Mouse (Mus musculus) myocyte (in vitro differentiated cells): ENCODE data around the gene Mad1l1. TPM values are rescaled to one million over a fixed set of nuclear protein-coding genes. Genes with fewer than 3 reads are reported as not detected.

Experiments
- H3K27me3 ChIP-seq: one replicate; pipeline ENCODE4 v1.6.1; 2011; ENCODE audit not compliant: control insufficient read depth, insufficient read depth, insufficient read length
- H3K36me3 ChIP-seq: one replicate; pipeline ENCODE4 v1.6.1; 2011; ENCODE audit not compliant: control insufficient read depth, insufficient read depth
- H3K4me2 ChIP-seq: one replicate; pipeline ENCODE4 v1.6.1; 2011; ENCODE audit warnings: low read depth, control low read depth
- H3K4me3 ChIP-seq: one replicate; pipeline ENCODE4 v1.5.1; 2011; ENCODE audit warnings: mild to moderate bottlenecking, control low read depth, moderate library complexity
- H3K79me2 ChIP-seq: one replicate; pipeline ENCODE4 v1.6.1; 2011; ENCODE audit not compliant: control insufficient read depth, insufficient read depth
- H3ac ChIP-seq: one replicate; pipeline ENCODE4 v1.6.1; 2011; ENCODE audit not compliant: control insufficient read depth, insufficient read length
- CEBPB ChIP-seq: IDR thresholded peaks from 2 replicates; pipeline ENCODE4 v1.6.1; 2011; ENCODE audit warnings: mild to moderate bottlenecking, moderate library complexity; ENCODE audit not compliant: poor library complexity, insufficient read depth, severe bottlenecking
- E2F4 ChIP-seq: IDR thresholded peaks from one replicate; pipeline ENCODE4 v1.6.1; 2011; ENCODE audit warnings: mild to moderate bottlenecking, control low read depth, moderate library complexity; ENCODE audit not compliant: insufficient read depth
- MAX ChIP-seq: IDR thresholded peaks from one replicate; pipeline ENCODE4 v1.6.1; 2011; ENCODE audit warnings: low read depth, mild to moderate bottlenecking, control low read depth
- MYOD1 ChIP-seq, 3 experiments: IDR thresholded peaks; one replicate each; pipeline ENCODE4 v1.6.1; 2011; ENCODE audit warnings: control low read depth in 2 of 3, low read depth in 2 of 3, mild to moderate bottlenecking in 2 of 3, moderate library complexity in 1 of 3; ENCODE audit not compliant: insufficient read length in 2 of 3, control insufficient read depth in 1 of 3
- MYOG ChIP-seq, 3 experiments: IDR thresholded peaks; one replicate each; pipeline ENCODE4 v1.6.1; 2011; ENCODE audit warnings: control low read depth in 2 of 3, low read depth in 2 of 3, mild to moderate bottlenecking in 2 of 3; ENCODE audit not compliant: insufficient read length in 2 of 3, control insufficient read depth in 1 of 3, insufficient read depth in 1 of 3
- POLR2A ChIP-seq: IDR thresholded peaks from one replicate; pipeline ENCODE4 v1.6.1; 2011; ENCODE audit warnings: low read depth, mild to moderate bottlenecking, control low read depth, moderate library complexity; ENCODE audit not compliant: insufficient read length
- POLR2AphosphoS2 ChIP-seq: IDR thresholded peaks from one replicate; pipeline ENCODE4 v1.6.1; 2011; ENCODE audit warnings: low read depth, control low read depth; ENCODE audit not compliant: insufficient read length
- REST ChIP-seq: IDR thresholded peaks from one replicate; pipeline ENCODE4 v1.6.1; 2011; ENCODE audit warnings: mild to moderate bottlenecking, control low read depth, moderate library complexity; ENCODE audit not compliant: insufficient read depth, insufficient read length
- SRF ChIP-seq: IDR thresholded peaks from one replicate; pipeline ENCODE4 v1.6.1; 2011; ENCODE audit warnings: low read depth; ENCODE audit not compliant: control insufficient read depth, insufficient read length
- TCF12 ChIP-seq: IDR thresholded peaks from one replicate; pipeline ENCODE4 v1.6.1; 2011; ENCODE audit warnings: mild to moderate bottlenecking, control low read depth; ENCODE audit not compliant: poor library complexity, insufficient read depth, severe bottlenecking
- TCF3 ChIP-seq: IDR thresholded peaks from one replicate; pipeline ENCODE4 v1.6.1; 2011; ENCODE audit warnings: low read depth, control low read depth; ENCODE audit not compliant: insufficient read length
- USF1 ChIP-seq: IDR thresholded peaks from one replicate; pipeline ENCODE4 v1.6.1; 2011; ENCODE audit warnings: low read depth, mild to moderate bottlenecking, control low read depth, moderate library complexity
- polyA plus RNA-seq: library from polyadenylated mRNA; unstranded; fragments of >200 nt; fragmentation: generic; extraction: Trizol; gene quantifications from one replicate; pipeline ENCODE4 v1.2.1, GENCODE M21; 2012; ENCODE audit warnings: missing spikeins

The Mad1l1 gene
- polyA plus RNA-seq, 1 experiment = 35.6 TPM

DNA sequence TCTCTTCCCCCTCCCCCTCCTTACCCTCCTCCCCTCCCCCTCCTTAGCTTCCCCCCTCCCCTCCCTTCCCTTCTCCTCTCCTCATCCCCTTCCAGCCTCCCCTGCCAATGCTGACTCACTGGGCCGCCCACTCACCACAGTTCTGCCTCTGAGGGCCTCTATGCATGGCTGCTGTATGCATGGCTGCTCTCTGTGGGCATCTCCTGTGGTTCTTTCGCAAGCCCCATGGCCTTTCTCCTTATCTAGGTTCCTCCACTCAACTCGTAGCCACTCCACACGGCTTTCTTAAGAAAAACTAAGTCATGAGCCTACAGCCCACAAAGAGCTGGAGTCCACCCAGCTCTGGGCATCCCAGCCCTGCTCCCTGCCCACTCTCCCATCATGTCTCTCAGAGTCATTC lies 172.1 kb downstream of the Mad1l1 start:
- Histone ChIP-seq H3K4me2 (peak overlapping the region; percentile 20), H3K4me3 (no peak overlapping the region), H3K79me2 (no peaks in the 10 kb centered on the region), H3K27me3 (no peaks in the 10 kb centered on the region), H3K36me3 (no peaks in the 10 kb centered on the region), H3ac (no peak overlapping the region)
- TF ChIP-seq POLR2A (no peak), CEBPB (peak; percentile 74)

DNA sequence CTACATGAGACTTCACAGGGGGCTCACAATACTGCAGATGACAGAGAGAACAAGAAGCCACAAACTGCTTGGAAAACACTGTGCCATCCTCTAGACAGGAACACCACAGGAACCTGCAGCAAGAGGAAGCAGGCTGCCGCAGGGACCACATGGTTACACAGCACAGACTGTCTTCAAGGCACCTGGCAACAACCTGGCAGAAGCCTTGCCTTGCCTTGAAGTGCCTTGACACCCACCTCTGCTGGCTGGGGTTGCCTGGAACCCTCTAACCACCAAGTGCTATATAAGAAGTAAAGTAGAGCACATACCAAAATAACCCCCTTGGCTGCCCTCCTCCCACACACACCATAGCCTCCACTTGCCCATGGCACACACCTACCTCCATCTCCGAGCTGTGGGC lies 177.8 kb downstream of the Mad1l1 start:
- Histone ChIP-seq H3ac (no peak overlapping the region), H3K36me3 (no peaks in the 10 kb centered on the region), H3K4me3 (no peak overlapping the region), H3K4me2 (no peak overlapping the region), H3K27me3 (no peaks in the 10 kb centered on the region), H3K79me2 (no peaks in the 10 kb centered on the region)
- TF ChIP-seq CEBPB (no peak), POLR2AphosphoS2 (no peak)

DNA sequence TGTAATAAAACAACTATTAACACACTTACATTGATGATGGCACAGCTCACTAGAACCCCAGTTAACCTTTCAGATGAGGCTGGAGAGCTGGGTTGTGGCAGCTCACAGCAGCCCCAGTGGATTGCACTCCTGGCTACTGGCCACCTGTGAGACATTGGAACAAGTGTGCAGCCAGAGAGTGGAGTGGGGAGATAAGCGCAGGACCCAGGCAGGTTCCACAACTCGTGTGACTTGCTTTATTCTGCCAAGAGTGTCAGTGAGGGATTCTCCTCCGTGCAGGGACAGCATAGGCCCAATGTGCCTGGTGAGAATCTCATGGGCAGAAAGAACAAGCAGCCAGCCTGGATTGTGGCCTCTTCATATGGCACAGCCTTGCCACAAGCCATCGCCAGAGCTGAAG lies 180.0 kb downstream of the Mad1l1 start:
- H3K79me2 ChIP-seq = no peaks in the 10 kb centered on the region
- H3ac ChIP-seq = no peak overlapping the region
- H3K36me3 ChIP-seq = no peaks in the 10 kb centered on the region
- no peak overlapping the region for H3K4me2 ChIP-seq
- TF ChIP-seq SRF (no peak), USF1 (no peak), MYOD1 (IDR thresholded peaks at IDR 0.05; ENCODE audit: control insufficient read depth in 1 of 3, insufficient read length in 2 of 3, low read depth in 2 of 3) (no peak), MYOG (IDR thresholded peaks at IDR 0.05; ENCODE audit: control insufficient read depth in 1 of 3, insufficient read depth in 1 of 3, insufficient read length in 2 of 3, low read depth in 2 of 3) (no peak), TCF3 (no peak), REST (no peak), CEBPB (no peak), POLR2AphosphoS2 (no peak), E2F4 (no peak), MAX (no peak), TCF12 (no peak), POLR2A (no peak)
- no peak overlapping the region for H3K4me3 ChIP-seq
- H3K27me3 ChIP-seq = no peaks in the 10 kb centered on the region

DNA sequence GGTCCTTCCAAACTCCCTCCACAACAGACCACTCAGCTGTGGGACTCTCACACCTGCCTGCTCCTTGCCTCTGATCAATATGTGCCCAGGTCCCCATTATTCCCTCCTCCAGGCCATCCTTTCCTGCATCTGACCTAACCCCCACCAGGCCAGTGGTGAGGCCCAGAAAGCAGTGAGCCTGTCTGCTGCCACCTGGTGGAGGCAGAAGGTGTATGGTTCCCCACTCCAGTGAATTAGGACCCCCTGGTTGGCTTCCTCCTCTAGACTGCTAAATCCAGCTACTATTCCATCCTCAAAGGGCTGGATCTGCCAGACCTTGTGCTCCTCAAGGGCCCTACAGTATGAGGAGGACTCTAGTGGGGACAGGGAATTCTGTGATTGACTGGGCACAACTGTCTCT lies 181.1 kb downstream of the Mad1l1 start:
- Histone ChIP-seq H3K4me2 (no peak overlapping the region), H3K36me3 (no peaks in the 10 kb centered on the region), H3ac (no peak overlapping the region)

DNA sequence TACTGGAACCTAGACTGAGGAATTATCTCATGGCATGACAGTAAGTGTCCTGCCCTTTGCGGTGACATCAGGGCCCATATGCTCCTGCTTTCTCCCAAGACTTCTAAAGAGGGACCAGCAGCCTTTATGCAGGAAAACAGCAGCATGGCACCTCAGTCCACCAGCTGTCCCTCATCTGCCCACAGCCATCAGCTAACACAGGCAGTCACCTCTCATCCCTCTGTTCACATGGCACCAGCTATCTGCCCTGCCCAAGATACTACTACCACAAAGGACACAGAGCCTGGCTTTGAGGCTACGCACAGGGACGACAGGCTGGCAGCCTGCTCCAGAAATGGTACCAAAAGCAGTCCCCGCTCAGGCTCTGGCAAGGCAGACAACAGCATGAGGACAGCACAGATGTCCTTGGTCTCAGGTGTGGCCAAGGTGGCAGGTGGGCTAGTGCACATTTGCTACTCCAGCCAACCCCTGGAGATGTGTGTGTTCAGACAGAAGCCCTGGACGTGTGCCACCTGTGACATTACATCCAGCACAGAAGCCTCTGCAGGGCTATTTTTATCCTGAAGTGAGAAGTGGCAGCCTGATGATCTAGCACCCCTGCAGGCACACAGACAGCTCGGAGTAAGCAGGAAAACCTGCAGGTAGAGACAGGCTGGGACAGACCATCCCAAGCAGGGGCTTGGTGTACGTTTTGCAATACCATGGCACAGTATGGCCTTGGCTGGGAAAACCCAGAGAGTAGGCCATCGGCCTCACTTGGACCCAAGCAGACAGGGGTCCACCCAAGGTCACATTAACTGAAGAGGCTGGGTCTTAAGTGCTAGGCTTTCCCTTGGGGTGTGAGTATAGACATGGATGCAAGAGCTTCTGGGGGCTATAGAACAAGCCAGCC lies 185.4 kb downstream of the Mad1l1 start:
- Histone ChIP-seq H3K36me3 (peaks cover 3% of the 10 kb centered on the region), H3K79me2 (no peaks in the 10 kb centered on the region), H3K27me3 (no peaks in the 10 kb centered on the region), H3K4me2 (no peak overlapping the region), H3K4me3 (no peak overlapping the region), H3ac (no peak overlapping the region)
- TF ChIP-seq USF1 (no peak), MYOG (IDR thresholded peaks at IDR 0.05; ENCODE audit: control insufficient read depth in 1 of 3, insufficient read depth in 1 of 3, insufficient read length in 2 of 3, low read depth in 2 of 3) (peak in 1 of 3 experiments; percentile 27), MYOD1 (IDR thresholded peaks at IDR 0.05; ENCODE audit: control insufficient read depth in 1 of 3, insufficient read length in 2 of 3, low read depth in 2 of 3) (peak in 1 of 3 experiments; percentile 77)

More for the DNA sequence above, 181.1 kb downstream of the Mad1l1 start:
- Histone ChIP-seq H3K27me3 (no peaks in the 10 kb centered on the region), H3K4me3 (no peak overlapping the region), H3K79me2 (no peaks in the 10 kb centered on the region)
- TF ChIP-seq POLR2AphosphoS2 = no peak
- TF ChIP-seq MYOG (IDR thresholded peaks at IDR 0.05; ENCODE audit: control insufficient read depth in 1 of 3, insufficient read depth in 1 of 3, insufficient read length in 2 of 3, low read depth in 2 of 3) = no peak
- no peak for TF ChIP-seq USF1
- no peak for TF ChIP-seq TCF12
- no peak for TF ChIP-seq REST
- no peak for TF ChIP-seq MYOD1 (IDR thresholded peaks at IDR 0.05; ENCODE audit: control insufficient read depth in 1 of 3, insufficient read length in 2 of 3, low read depth in 2 of 3)
- no peak for TF ChIP-seq E2F4
- TF ChIP-seq MAX = no peak
- no peak for TF ChIP-seq CEBPB
- no peak for TF ChIP-seq SRF
- TF ChIP-seq POLR2A = no peak
- TF ChIP-seq TCF3 = no peak
